Mouse (Mus musculus): ENCODE results near the gene Katnbl1. TPM values are rescaled to one million over a fixed set of nuclear protein-coding genes. Genes with fewer than 3 reads are reported as not detected.
"Not testable (repeated sequence)": the region's sequence is repeated elsewhere in the genome, so short reads cannot be mapped to it uniquely, and the experiment has no call there.

Gene Katnbl1
- polyA plus RNA-seq, 1 experiment from 2014 or later, result 47.7 TPM

DNA sequence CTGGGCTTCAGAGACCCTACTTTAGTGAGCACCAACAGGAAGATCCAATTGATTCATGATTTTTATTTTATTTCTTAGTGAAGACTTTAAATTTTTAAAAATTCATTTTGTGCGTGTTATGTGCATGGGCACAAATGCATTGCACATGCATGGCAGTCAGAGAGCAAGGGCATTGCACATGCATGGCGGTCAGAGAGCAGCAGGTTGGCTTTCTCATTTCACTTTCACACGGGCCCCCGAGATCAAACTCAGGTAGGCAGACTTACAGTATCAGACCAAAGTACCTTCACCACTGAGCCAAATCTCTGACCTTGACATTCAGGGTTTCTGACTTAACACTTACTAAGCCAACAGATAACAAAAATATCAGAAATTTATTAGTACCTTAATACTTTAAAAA is 50.7 kb downstream of the Katnbl1 start:
- Histone ChIP-seq H3K4me2 (replicated peaks; ENCODE audit: low read depth, low read length) (no peak overlapping the region), H3K27me3 (ENCODE audit: control insufficient read depth, insufficient read depth, low read length) (no peaks in the 10 kb centered on the region), H3K27ac (ENCODE audit: low read length) (no peak overlapping the region), H3K4me3 (ENCODE audit: low read depth, low read length) (no peak overlapping the region), H3K9me3 (ENCODE audit: control insufficient read depth, low read depth, low read length) (no peaks in the 10 kb centered on the region), H3K4me1 (ENCODE audit: control insufficient read depth, insufficient read depth, low read length) (no peaks in the 10 kb centered on the region), H3K36me3 (ENCODE audit: control insufficient read depth, insufficient read depth, low read length) (no peaks in the 10 kb centered on the region), H3K9ac (replicated peaks; ENCODE audit: low read depth, low read length) (no peak overlapping the region)
- 83% methylated on average over 4 of the region's 4 CpGs for WGBS
- no peak for ATAC-seq (ENCODE audit: insufficient number of reproducible peaks, insufficient read depth, low FRiP score, low read depth)

DNA sequence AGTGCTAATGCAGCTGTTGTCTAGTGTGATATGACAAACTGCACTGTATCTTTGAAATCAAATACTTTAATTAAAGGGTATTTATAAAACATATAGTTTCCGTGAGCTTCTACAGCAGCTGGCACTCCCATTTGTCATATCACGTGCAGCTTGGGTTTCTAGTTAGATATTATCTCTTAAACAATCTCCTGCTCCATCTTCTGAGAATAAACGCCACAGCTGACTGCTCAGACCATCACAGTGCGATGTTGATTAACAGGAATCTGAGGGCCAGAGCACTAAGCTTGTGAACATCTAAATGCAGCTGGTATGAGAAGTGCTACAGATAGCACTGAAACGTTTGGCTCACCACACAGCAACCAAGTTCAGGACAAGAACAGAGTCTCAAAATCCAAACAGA is 51.4 kb downstream of the Katnbl1 start:
- Histone ChIP-seq H3K27ac (ENCODE audit: low read length) (no peak overlapping the region), H3K36me3 (ENCODE audit: control insufficient read depth, insufficient read depth, low read length) (no peaks in the 10 kb centered on the region), H3K4me1 (ENCODE audit: control insufficient read depth, insufficient read depth, low read length) (no peaks in the 10 kb centered on the region), H3K4me3 (ENCODE audit: low read depth, low read length) (no peak overlapping the region), H3K4me2 (replicated peaks; ENCODE audit: low read depth, low read length) (no peak overlapping the region), H3K9ac (replicated peaks; ENCODE audit: low read depth, low read length) (no peak overlapping the region), H3K9me3 (ENCODE audit: control insufficient read depth, low read depth, low read length) (no peaks in the 10 kb centered on the region), H3K27me3 (ENCODE audit: control insufficient read depth, insufficient read depth, low read length) (no peaks in the 10 kb centered on the region)
- ATAC-seq (ENCODE audit: insufficient number of reproducible peaks, insufficient read depth, low FRiP score, low read depth), result no peak
- WGBS, result 35% methylated on average over 5 of the region's 5 CpGs

DNA sequence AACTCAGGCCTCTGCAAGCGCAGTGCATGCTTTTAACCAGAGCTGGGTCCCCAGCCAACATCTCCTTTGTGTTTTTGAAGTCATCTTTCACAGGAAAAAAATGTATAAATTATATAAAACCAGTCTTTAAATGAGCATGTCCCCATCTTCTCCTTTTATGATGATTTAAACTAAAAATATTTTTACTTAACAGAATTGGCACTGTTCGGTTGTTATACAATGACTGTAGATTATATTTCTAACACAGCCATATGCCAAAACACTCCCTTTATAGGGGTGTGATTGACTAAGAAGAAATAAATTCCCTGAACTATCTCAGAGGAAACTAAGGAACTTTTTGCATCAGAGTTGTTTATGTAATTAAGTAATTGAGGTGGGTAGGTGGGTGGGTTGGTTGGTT is 53.5 kb downstream of the Katnbl1 start:
- Histone ChIP-seq H3K27ac (ENCODE audit: low read length) (no peak overlapping the region), H3K4me1 (ENCODE audit: control insufficient read depth, insufficient read depth, low read length) (no peaks in the 10 kb centered on the region), H3K4me3 (ENCODE audit: low read depth, low read length) (no peak overlapping the region), H3K9me3 (ENCODE audit: control insufficient read depth, low read depth, low read length) (no peaks in the 10 kb centered on the region), H3K27me3 (ENCODE audit: control insufficient read depth, insufficient read depth, low read length) (no peaks in the 10 kb centered on the region), H3K9ac (replicated peaks; ENCODE audit: low read depth, low read length) (no peak overlapping the region), H3K36me3 (ENCODE audit: control insufficient read depth, insufficient read depth, low read length) (no peaks in the 10 kb centered on the region), H3K4me2 (replicated peaks; ENCODE audit: low read depth, low read length) (no peak overlapping the region)
- no peak for ATAC-seq (ENCODE audit: insufficient number of reproducible peaks, insufficient read depth, low FRiP score, low read depth)
- 90% methylated on average over 2 of the region's 2 CpGs for WGBS

DNA sequence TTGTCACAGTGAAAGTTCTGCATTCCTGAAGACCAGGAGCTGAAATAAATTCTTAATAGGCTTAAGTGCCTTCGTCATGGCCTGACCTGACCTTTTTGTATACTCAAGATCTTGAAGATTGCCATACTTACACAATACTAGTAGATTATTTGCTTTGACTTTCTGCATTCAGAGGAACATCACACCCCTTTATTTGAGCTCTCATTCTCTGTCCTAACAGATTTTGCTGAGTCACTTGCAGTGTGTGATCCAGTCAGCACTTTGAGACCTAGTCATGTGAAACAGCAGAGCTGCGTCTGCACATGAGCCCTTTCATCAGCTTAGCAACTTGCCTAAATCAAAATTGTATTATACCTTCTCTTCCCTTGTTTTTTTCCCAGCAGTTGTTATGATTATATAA is 54.3 kb downstream of the Katnbl1 start:
- WGBS, result 52% methylated on average over 2 of the region's 2 CpGs
- H3K4me2 ChIP-seq (replicated peaks; ENCODE audit: low read depth, low read length), result no peak overlapping the region
- H3K4me1 ChIP-seq (ENCODE audit: control insufficient read depth, insufficient read depth, low read length), result no peaks in the 10 kb centered on the region
- no peak overlapping the region for H3K9ac ChIP-seq (replicated peaks; ENCODE audit: low read depth, low read length)
- no peak overlapping the region for H3K27ac ChIP-seq (ENCODE audit: low read length)
- H3K36me3 ChIP-seq (ENCODE audit: control insufficient read depth, insufficient read depth, low read length), result no peaks in the 10 kb centered on the region
- H3K27me3 ChIP-seq (ENCODE audit: control insufficient read depth, insufficient read depth, low read length), result no peaks in the 10 kb centered on the region
- no peak overlapping the region for H3K4me3 ChIP-seq (ENCODE audit: low read depth, low read length)
- H3K9me3 ChIP-seq (ENCODE audit: control insufficient read depth, low read depth, low read length), result no peaks in the 10 kb centered on the region
- no peak for ATAC-seq (ENCODE audit: insufficient number of reproducible peaks, insufficient read depth, low FRiP score, low read depth)

DNA sequence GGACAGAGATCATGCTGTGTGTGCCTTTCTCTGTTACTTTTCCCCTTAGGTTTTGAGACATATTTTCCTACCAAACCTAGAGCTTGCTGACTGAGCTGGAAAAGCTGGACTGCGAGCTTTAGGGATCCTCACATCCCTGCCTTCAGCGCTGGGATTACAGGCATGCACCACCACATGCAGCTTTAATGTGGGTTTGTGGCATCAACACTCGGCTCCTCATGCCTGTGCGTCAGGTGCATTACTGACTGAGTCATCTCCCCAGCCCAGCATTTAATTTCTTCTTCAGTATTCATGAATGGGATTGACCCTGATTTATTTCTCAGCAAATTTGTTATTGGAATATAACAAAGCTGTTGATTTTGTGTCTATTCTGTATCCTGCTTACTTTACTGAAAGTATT is 57.3 kb downstream of the Katnbl1 start:
- Histone ChIP-seq H3K4me1 (ENCODE audit: control insufficient read depth, insufficient read depth, low read length) (no peaks in the 10 kb centered on the region), H3K36me3 (ENCODE audit: control insufficient read depth, insufficient read depth, low read length) (no peaks in the 10 kb centered on the region), H3K4me3 (ENCODE audit: low read depth, low read length) (no peak overlapping the region), H3K27ac (ENCODE audit: low read length) (no peak overlapping the region), H3K9me3 (ENCODE audit: control insufficient read depth, low read depth, low read length) (no peaks in the 10 kb centered on the region), H3K4me2 (replicated peaks; ENCODE audit: low read depth, low read length) (no peak overlapping the region), H3K9ac (replicated peaks; ENCODE audit: low read depth, low read length) (no peak overlapping the region), H3K27me3 (ENCODE audit: control insufficient read depth, insufficient read depth, low read length) (no peaks in the 10 kb centered on the region)
- ATAC-seq (ENCODE audit: insufficient number of reproducible peaks, insufficient read depth, low FRiP score, low read depth), result no peak
- 69% methylated on average over 4 of the region's 4 CpGs for WGBS

DNA sequence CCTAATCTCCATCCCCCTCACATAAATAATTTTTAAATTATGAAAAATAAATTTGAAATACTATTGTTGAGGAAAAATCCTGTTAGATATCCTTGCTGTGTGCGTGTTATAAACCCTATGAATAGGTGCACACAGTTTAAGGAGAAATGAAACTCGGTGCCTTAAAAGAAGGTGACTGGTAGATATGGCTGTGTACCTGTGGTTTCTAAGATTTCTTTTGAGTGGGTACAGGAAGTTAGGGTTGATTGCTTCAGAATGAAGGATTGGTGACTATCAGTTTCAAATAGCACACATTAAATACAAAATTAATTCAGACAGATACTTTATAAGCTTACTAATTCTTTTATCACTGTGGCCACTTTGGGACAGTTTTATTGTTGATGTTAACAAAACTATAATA is 58.6 kb downstream of the Katnbl1 start:
- ATAC-seq (ENCODE audit: insufficient number of reproducible peaks, insufficient read depth, low FRiP score, low read depth), result no peak
- Histone ChIP-seq H3K9me3 (ENCODE audit: control insufficient read depth, low read depth, low read length) (no peaks in the 10 kb centered on the region), H3K9ac (replicated peaks; ENCODE audit: low read depth, low read length) (no peak overlapping the region), H3K4me1 (ENCODE audit: control insufficient read depth, insufficient read depth, low read length) (no peaks in the 10 kb centered on the region), H3K36me3 (ENCODE audit: control insufficient read depth, insufficient read depth, low read length) (no peaks in the 10 kb centered on the region), H3K27ac (ENCODE audit: low read length) (no peak overlapping the region), H3K27me3 (ENCODE audit: control insufficient read depth, insufficient read depth, low read length) (no peaks in the 10 kb centered on the region), H3K4me2 (replicated peaks; ENCODE audit: low read depth, low read length) (no peak overlapping the region), H3K4me3 (ENCODE audit: low read depth, low read length) (no peak overlapping the region)
- WGBS, result 90% methylated on average over 2 of the region's 2 CpGs

DNA sequence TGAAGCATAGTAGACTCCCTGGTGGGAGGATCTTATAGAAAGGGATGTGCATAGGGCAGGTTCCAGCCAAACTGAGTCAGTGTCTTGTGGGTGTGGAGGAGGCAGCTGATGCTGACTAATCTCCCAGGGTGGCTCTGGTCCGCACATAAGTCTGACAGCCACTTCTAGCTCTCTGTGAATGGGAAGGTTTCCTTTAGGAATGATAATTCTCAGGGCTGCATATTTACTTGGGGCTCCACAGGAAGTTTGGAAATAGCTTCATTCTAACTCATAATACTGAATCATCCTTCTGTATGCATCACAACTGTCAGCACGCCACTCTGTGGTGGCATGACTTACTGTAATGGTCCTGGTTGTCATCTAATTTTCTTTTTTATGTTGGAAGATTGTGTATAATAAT is 64.5 kb downstream of the Katnbl1 start:
- ATAC-seq (ENCODE audit: insufficient number of reproducible peaks, insufficient read depth, low FRiP score, low read depth), result no peak
- H3K9ac ChIP-seq (replicated peaks; ENCODE audit: low read depth, low read length), result no peak overlapping the region

DNA sequence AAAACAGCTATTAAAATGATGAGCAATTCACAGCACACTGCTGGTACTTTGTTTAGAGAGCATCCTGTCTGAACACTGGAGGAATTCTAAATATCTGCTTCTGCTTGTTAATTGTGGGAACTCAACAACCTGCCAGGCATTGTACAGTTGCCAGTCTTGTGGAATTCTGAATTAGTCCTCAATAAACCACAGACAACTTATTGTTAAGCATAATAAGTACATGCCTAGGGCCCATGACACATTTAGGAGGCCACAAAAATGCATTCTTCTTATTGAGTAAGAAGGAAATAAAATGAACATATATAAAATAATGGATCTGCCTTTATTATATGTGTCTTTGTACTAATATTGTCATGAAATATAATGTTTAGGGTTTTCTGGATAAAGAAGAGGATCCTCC is 66.5 kb downstream of the Katnbl1 start:
- H3K4me2 ChIP-seq (replicated peaks; ENCODE audit: low read depth, low read length), result no peak overlapping the region
- H3K4me1 ChIP-seq (ENCODE audit: control insufficient read depth, insufficient read depth, low read length), result no peaks in the 10 kb centered on the region
- no peak overlapping the region for H3K4me3 ChIP-seq (ENCODE audit: low read depth, low read length)
- no peak for ATAC-seq (ENCODE audit: insufficient number of reproducible peaks, insufficient read depth, low FRiP score, low read depth)
- H3K36me3 ChIP-seq (ENCODE audit: control insufficient read depth, insufficient read depth, low read length), result no peaks in the 10 kb centered on the region
- no peaks in the 10 kb centered on the region for H3K9me3 ChIP-seq (ENCODE audit: control insufficient read depth, low read depth, low read length)
- no peak overlapping the region for H3K27ac ChIP-seq (ENCODE audit: low read length)
- no peak overlapping the region for H3K9ac ChIP-seq (replicated peaks; ENCODE audit: low read depth, low read length)
- H3K27me3 ChIP-seq (ENCODE audit: control insufficient read depth, insufficient read depth, low read length), result no peaks in the 10 kb centered on the region

More for the DNA sequence above, 64.5 kb downstream of the Katnbl1 start:
- Histone ChIP-seq H3K4me3 (ENCODE audit: low read depth, low read length) (no peak overlapping the region), H3K27ac (ENCODE audit: low read length) (no peak overlapping the region), H3K9me3 (ENCODE audit: control insufficient read depth, low read depth, low read length) (no peaks in the 10 kb centered on the region), H3K27me3 (ENCODE audit: control insufficient read depth, insufficient read depth, low read length) (no peaks in the 10 kb centered on the region), H3K4me2 (replicated peaks; ENCODE audit: low read depth, low read length) (no peak overlapping the region), H3K4me1 (ENCODE audit: control insufficient read depth, insufficient read depth, low read length) (no peaks in the 10 kb centered on the region), H3K36me3 (ENCODE audit: control insufficient read depth, insufficient read depth, low read length) (no peaks in the 10 kb centered on the region)
- 65% methylated on average over 2 of the region's 2 CpGs for WGBS

DNA sequence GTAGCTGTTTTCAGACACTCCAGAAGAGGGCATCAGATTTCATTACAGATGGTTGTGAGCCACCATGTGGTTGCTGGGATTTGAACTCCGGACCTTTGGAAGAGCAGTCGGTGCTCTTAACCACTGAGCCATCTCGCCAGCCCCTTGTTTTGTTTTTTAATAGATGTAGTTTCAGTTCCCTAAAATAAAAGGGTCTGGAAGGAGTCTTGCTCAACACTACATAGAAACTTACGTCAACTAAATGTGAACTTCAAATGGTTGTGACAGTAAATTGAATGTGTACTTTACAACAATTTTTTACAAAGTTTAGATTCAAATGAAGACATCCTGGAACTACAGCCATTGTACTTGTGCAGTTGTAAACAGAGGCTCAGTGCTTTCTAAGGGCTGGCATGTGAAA is 69.0 kb downstream of the Katnbl1 start:
- H3K36me3 ChIP-seq (ENCODE audit: control insufficient read depth, insufficient read depth, low read length); H3K4me2 ChIP-seq (replicated peaks; ENCODE audit: low read depth, low read length); H3K27me3 ChIP-seq (ENCODE audit: control insufficient read depth, insufficient read depth, low read length); H3K27ac ChIP-seq (ENCODE audit: low read length); H3K9ac ChIP-seq (replicated peaks; ENCODE audit: low read depth, low read length); H3K9me3 ChIP-seq (ENCODE audit: control insufficient read depth, low read depth, low read length); H3K4me1 ChIP-seq (ENCODE audit: control insufficient read depth, insufficient read depth, low read length); H3K4me3 ChIP-seq (ENCODE audit: low read depth, low read length); ATAC-seq (ENCODE audit: insufficient number of reproducible peaks, insufficient read depth, low FRiP score, low read depth): not testable (repeated sequence)
- 76% methylated on average over 4 of the region's 4 CpGs for WGBS
